Mouse (Mus musculus): ENCODE measurements at regions not wholly inside any gene's neighbourhood (a gene's known extent, or its start where the extent isn't known, plus 50 kb on each side); places are given as distances from the start of the nearest gene placed in this dataset.
A peak's percentile ranks its signal among the peaks of the same experiment; 100 is the strongest.

DNA sequence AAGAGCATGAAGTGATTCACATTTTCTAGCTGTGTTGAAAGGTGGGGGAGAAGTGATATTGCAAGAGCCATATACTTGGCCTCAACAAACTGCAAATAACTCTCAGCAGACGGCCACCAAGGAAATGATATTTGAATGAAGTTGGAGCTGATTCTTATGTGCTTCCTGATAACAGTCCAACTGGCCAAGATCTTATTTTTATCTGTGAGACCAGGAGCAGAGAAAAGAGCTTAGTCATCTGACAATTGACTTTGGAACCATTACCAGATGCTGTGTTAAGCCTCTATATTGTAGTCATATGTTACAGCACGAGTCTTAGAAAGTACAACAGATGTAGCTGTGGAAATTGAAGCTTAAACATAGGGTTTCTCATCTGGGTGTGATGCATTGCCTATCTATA, 536.6 kb downstream of the Gm43517 start:
- no peak overlapping the region for H3K4me3 ChIP-seq (replicated peaks; ENCODE audit: low read depth, low read length)
- no peak overlapping the region for H3K4me2 ChIP-seq (ENCODE audit: low read length)
- no peaks in the 10 kb centered on the region for H3K4me1 ChIP-seq (ENCODE audit: control insufficient read depth, insufficient read depth, low read length)
- no peak for DNase-seq
- ATAC-seq (ENCODE audit: low FRiP score, low TSS enrichment) = no peak
- H3K9me3 ChIP-seq (ENCODE audit: control insufficient read depth, low read length) = no peaks in the 10 kb centered on the region
- no peaks in the 10 kb centered on the region for H3K27me3 ChIP-seq (ENCODE audit: control insufficient read depth, insufficient read depth, low read length)
- 79% methylated on average over 2 of the region's 2 CpGs for WGBS
- no peak overlapping the region for H3K27ac ChIP-seq (replicated peaks; ENCODE audit: low read depth, low read length)
- no peak overlapping the region for H3K9ac ChIP-seq (replicated peaks; ENCODE audit: low read length)
- no peaks in the 10 kb centered on the region for H3K36me3 ChIP-seq (ENCODE audit: control insufficient read depth, insufficient read depth, low read length)

DNA sequence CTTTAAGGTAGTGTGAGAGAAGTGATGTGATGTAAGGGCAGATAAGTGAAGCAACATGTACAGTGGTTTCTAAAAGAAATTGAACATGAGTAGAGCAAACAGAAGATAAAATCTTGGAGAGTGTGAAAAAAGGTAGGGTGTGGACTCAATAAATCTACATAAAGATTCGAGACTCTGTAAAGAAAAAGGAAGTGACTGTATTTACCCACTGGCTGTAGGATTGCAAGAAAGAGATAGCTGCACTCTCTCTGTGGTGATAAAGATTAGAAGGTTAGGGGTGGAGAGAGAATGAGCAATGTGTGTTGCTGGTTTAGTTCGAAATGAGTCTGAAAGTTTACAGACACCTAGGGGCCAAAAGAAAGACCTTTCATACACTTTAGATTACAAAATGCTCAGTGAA, 555.8 kb downstream of the Gm43517 start:
- no peak overlapping the region for H3K9ac ChIP-seq (replicated peaks; ENCODE audit: low read length)
- H3K27ac ChIP-seq (replicated peaks; ENCODE audit: low read depth, low read length) = no peak overlapping the region
- no peak overlapping the region for H3K4me2 ChIP-seq (ENCODE audit: low read length)
- DNase-seq (no peak), ATAC-seq (ENCODE audit: low FRiP score, low TSS enrichment) (no peak)
- no peak overlapping the region for H3K4me3 ChIP-seq (replicated peaks; ENCODE audit: low read depth, low read length)
- H3K36me3 ChIP-seq (ENCODE audit: control insufficient read depth, insufficient read depth, low read length) = no peaks in the 10 kb centered on the region
- no peaks in the 10 kb centered on the region for H3K27me3 ChIP-seq (ENCODE audit: control insufficient read depth, insufficient read depth, low read length)
- WGBS = 89% methylated on average over 2 of the region's 2 CpGs
- H3K4me1 ChIP-seq (ENCODE audit: control insufficient read depth, insufficient read depth, low read length) = peaks cover 4% of the 10 kb centered on the region
- H3K9me3 ChIP-seq (ENCODE audit: control insufficient read depth, low read length) = no peaks in the 10 kb centered on the region

DNA sequence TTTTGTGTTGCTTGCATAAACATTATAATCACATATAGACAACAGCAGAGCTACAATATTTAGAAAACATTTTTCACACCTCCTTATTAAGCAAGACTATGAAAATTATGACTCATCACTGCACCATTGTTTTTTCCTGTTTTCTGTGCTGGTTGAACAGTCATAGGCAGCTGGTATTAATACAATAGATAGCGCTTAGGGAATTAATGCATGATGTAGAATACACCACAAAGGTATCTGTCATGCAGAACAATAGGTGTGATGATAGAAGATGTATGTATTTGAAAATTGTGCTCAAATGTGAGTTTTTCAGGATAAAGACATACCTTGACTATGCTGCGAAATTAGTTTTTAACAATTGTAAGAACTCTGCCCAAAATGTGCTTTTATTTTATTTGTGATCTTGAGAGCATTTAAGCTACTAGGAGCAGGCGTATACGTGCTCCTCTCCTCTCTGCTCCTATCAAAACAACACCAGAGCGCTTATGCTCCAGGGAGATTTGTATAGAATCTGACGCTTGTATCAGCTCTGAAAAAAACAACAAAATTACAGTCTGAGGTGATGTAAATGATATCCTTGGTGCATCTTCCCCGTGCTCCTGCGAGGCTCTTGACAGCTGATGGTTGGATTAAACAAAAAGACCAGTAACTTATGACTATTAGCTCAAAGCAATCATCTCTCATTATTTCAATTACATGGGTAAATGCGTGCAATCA, 560.1 kb downstream of the Gm43517 start:
- ATAC-seq (ENCODE audit: low FRiP score, low TSS enrichment) (no peak), DNase-seq (peak; percentile 40)
- Histone ChIP-seq H3K36me3 (ENCODE audit: control insufficient read depth, insufficient read depth, low read length) (no peaks in the 10 kb centered on the region), H3K27me3 (ENCODE audit: control insufficient read depth, insufficient read depth, low read length) (no peaks in the 10 kb centered on the region), H3K9me3 (ENCODE audit: control insufficient read depth, low read length) (no peaks in the 10 kb centered on the region), H3K4me3 (replicated peaks; ENCODE audit: low read depth, low read length) (no peak overlapping the region), H3K27ac (replicated peaks; ENCODE audit: low read depth, low read length) (0 out of 2 replicates have a peak overlapping the region, but pooled peaks have one; percentile 26), H3K9ac (replicated peaks; ENCODE audit: low read length) (no peak overlapping the region), H3K4me1 (ENCODE audit: control insufficient read depth, insufficient read depth, low read length) (peaks cover 10% of the 10 kb centered on the region), H3K4me2 (ENCODE audit: low read length) (no peak overlapping the region)
- WGBS = 53% methylated on average over 9 of the region's 9 CpGs

DNA sequence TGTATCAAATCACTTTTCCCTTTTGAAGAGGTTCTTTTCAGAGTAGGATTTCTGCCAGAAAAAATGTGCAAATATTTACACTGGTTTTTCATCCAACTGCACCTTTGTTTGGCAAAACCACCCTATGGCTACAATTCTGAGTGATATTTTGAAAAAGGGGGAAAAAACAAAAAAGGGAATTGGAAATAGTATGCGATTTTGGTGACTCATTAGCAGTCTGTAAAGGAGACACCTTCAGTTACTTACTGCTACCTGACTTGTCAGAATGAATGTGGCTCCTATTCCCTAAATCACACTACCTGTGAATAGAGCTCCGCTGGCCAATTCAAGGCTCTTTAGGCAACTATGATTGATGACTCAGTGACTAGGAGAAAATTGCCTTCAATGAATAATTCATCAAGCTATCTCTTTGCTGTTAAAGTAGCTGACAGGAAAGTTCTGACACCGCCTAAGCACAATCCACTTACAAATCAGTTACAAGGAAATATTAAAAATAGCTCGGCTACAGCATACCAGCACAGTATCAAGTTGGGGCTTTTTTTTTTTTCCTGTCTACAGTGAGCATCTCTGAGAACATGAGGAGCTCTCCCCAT, 560.8 kb downstream of the Gm43517 start:
- Histone ChIP-seq H3K27me3 (ENCODE audit: control insufficient read depth, insufficient read depth, low read length) (no peaks in the 10 kb centered on the region), H3K4me3 (replicated peaks; ENCODE audit: low read depth, low read length) (no peak overlapping the region), H3K9me3 (ENCODE audit: control insufficient read depth, low read length) (no peaks in the 10 kb centered on the region), H3K36me3 (ENCODE audit: control insufficient read depth, insufficient read depth, low read length) (no peaks in the 10 kb centered on the region), H3K4me1 (ENCODE audit: control insufficient read depth, insufficient read depth, low read length) (peaks cover 10% of the 10 kb centered on the region), H3K4me2 (ENCODE audit: low read length) (no peak overlapping the region), H3K9ac (replicated peaks; ENCODE audit: low read length) (no peak overlapping the region), H3K27ac (replicated peaks; ENCODE audit: low read depth, low read length) (no peak overlapping the region)
- DNase-seq = peak; percentile 62
- peak; percentile 57; the same call in 1 of the 2 replicates for ATAC-seq (ENCODE audit: low FRiP score, low TSS enrichment)
- WGBS = 28% methylated on average over 4 of the region's 4 CpGs

DNA sequence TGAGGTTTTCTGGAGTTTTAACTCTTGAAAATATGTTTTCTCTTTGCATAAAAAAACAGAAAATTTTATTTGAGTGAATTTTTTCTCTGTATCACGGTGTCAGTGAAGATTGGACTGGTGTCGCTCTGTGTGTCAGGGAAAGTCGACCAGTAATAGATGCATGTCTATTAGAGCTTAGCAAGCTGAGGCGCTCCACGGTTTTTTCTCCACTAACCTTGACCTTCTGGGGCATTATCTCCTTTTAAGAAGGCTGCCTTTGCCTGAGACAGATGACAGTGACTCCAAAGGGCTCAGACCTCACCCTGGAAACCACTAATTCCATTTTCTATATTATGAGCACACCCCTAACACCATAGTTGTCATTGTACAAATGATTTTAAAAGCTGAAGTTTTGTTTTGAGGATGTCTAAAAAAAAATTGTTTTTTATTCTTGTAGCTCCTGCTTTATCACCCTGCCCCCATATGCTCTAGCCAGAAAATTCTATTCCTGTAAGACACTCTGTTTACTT, 561.8 kb downstream of the Gm43517 start:
- no peaks in the 10 kb centered on the region for H3K9me3 ChIP-seq (ENCODE audit: control insufficient read depth, low read length)
- 21% methylated on average over 5 of the region's 5 CpGs for WGBS
- H3K4me1 ChIP-seq (ENCODE audit: control insufficient read depth, insufficient read depth, low read length) = peaks cover 10% of the 10 kb centered on the region
- H3K36me3 ChIP-seq (ENCODE audit: control insufficient read depth, insufficient read depth, low read length) = no peaks in the 10 kb centered on the region
- H3K27ac ChIP-seq (replicated peaks; ENCODE audit: low read depth, low read length) = no peak overlapping the region
- no peak overlapping the region for H3K4me2 ChIP-seq (ENCODE audit: low read length)
- H3K9ac ChIP-seq (replicated peaks; ENCODE audit: low read length) = no peak overlapping the region
- no peak overlapping the region for H3K4me3 ChIP-seq (replicated peaks; ENCODE audit: low read depth, low read length)
- no peaks in the 10 kb centered on the region for H3K27me3 ChIP-seq (ENCODE audit: control insufficient read depth, insufficient read depth, low read length)
- DNase-seq (peak; percentile 36), ATAC-seq (ENCODE audit: low FRiP score, low TSS enrichment) (no peak)

GRCm38 (mm10) chr12:49950986-49951385, 566.0 kb downstream of the Gm43517 start:
- no peak for ATAC-seq (ENCODE audit: low FRiP score, low TSS enrichment)
- no peak overlapping the region for H3K27ac ChIP-seq (replicated peaks; ENCODE audit: low read depth, low read length)
- WGBS = 91% methylated on average over 5 of the region's 5 CpGs

DNA sequence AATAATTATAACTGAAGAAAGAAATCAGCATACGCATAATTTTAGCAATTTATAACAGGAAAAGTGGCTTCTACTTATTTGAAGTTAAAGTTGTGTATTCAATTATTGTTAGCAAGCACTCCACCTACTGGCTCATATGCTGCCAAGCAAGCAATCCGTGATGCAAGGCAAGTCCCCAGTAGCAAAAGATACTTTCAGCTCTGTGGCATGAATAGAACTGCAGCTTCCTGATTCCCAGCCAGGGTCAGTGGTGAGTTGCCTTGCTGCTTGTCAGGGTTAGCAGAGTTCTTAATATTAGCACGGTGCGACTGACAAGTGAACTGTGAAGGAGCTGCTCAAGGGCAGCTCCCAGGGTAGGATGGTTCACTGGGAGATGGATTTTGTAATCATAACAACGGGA, 566.8 kb downstream of the Gm43517 start:
- ATAC-seq (ENCODE audit: low FRiP score, low TSS enrichment) (no peak), DNase-seq (peak; percentile 80)
- Histone ChIP-seq H3K4me1 (ENCODE audit: control insufficient read depth, insufficient read depth, low read length) (peaks cover 3% of the 10 kb centered on the region; the same call in 1 of the 2 replicates), H3K9ac (replicated peaks; ENCODE audit: low read length) (no peak overlapping the region), H3K27ac (replicated peaks; ENCODE audit: low read depth, low read length) (no peak overlapping the region), H3K27me3 (ENCODE audit: control insufficient read depth, insufficient read depth, low read length) (no peaks in the 10 kb centered on the region), H3K4me3 (replicated peaks; ENCODE audit: low read depth, low read length) (no peak overlapping the region), H3K36me3 (ENCODE audit: control insufficient read depth, insufficient read depth, low read length) (no peaks in the 10 kb centered on the region), H3K4me2 (ENCODE audit: low read length) (no peak overlapping the region), H3K9me3 (ENCODE audit: control insufficient read depth, low read length) (no peaks in the 10 kb centered on the region)
- 43% methylated on average over 5 of the region's 5 CpGs for WGBS

More at GRCm38 (mm10) chr12:49950986-49951385, 566.0 kb downstream of the Gm43517 start:
- Histone ChIP-seq H3K36me3 (ENCODE audit: control insufficient read depth, insufficient read depth, low read length) (no peaks in the 10 kb centered on the region), H3K4me1 (ENCODE audit: control insufficient read depth, insufficient read depth, low read length) (peaks cover 5% of the 10 kb centered on the region; the same call in 1 of the 2 replicates), H3K4me3 (replicated peaks; ENCODE audit: low read depth, low read length) (no peak overlapping the region), H3K9ac (replicated peaks; ENCODE audit: low read length) (no peak overlapping the region), H3K4me2 (ENCODE audit: low read length) (no peak overlapping the region), H3K9me3 (ENCODE audit: control insufficient read depth, low read length) (no peaks in the 10 kb centered on the region), H3K27me3 (ENCODE audit: control insufficient read depth, insufficient read depth, low read length) (no peaks in the 10 kb centered on the region)
- DNase-seq = no peak

GRCm38 (mm10) chr12:49968072-49968471, 583.1 kb downstream of the Gm43517 start:
- no peak overlapping the region for H3K27ac ChIP-seq (replicated peaks; ENCODE audit: low read depth, low read length)
- ATAC-seq (ENCODE audit: low FRiP score, low TSS enrichment) = no peak
- no peaks in the 10 kb centered on the region for H3K4me1 ChIP-seq (ENCODE audit: control insufficient read depth, insufficient read depth, low read length)
- H3K27me3 ChIP-seq (ENCODE audit: control insufficient read depth, insufficient read depth, low read length) = no peaks in the 10 kb centered on the region
- DNase-seq = no peak
- H3K9me3 ChIP-seq (ENCODE audit: control insufficient read depth, low read length) = no peaks in the 10 kb centered on the region
- H3K9ac ChIP-seq (replicated peaks; ENCODE audit: low read length) = no peak overlapping the region
- H3K36me3 ChIP-seq (ENCODE audit: control insufficient read depth, insufficient read depth, low read length) = no peaks in the 10 kb centered on the region
- H3K4me3 ChIP-seq (replicated peaks; ENCODE audit: low read depth, low read length) = no peak overlapping the region
- no peak overlapping the region for H3K4me2 ChIP-seq (ENCODE audit: low read length)
- WGBS = 64% methylated on average over 1 of the region's 1 CpGs

DNA sequence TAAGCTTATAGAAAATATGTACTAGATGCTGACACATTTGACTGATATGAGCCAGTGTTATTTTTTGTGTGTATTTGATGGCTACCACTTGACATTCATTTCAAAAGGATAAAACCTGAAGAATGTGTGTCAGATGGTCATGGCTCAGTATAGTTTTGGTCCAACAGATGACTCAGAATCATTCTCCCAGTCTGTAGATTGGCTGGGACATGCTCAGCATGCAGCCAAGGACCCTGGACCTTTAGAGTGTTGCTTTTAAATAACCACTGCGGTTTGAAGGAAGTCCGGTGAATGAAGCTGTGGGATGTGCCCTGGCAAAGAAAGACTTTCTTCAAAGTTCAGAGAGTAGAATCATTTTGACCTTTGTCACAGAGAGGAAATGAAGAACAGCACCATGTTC, 584.6 kb downstream of the Gm43517 start:
- Histone ChIP-seq H3K4me2 (ENCODE audit: low read length) (no peak overlapping the region), H3K9ac (replicated peaks; ENCODE audit: low read length) (no peak overlapping the region), H3K4me3 (replicated peaks; ENCODE audit: low read depth, low read length) (no peak overlapping the region), H3K4me1 (ENCODE audit: control insufficient read depth, insufficient read depth, low read length) (no peaks in the 10 kb centered on the region), H3K27ac (replicated peaks; ENCODE audit: low read depth, low read length) (no peak overlapping the region), H3K36me3 (ENCODE audit: control insufficient read depth, insufficient read depth, low read length) (no peaks in the 10 kb centered on the region), H3K9me3 (ENCODE audit: control insufficient read depth, low read length) (no peaks in the 10 kb centered on the region), H3K27me3 (ENCODE audit: control insufficient read depth, insufficient read depth, low read length) (no peaks in the 10 kb centered on the region)
- no peak for ATAC-seq (ENCODE audit: low FRiP score, low TSS enrichment)
- no peak for DNase-seq
- WGBS = 2% methylated on average over 2 of the region's 2 CpGs

Measured in midbrain, embryonic 14.5 days (tissue).